Mouse (Mus musculus) megakaryocyte, embryonic 14.5 days (primary cell): ENCODE results near the gene Gm7534.

Experiments
- FLI1 ChIP-seq: IDR thresholded peaks from 2 replicates; pipeline ENCODE4 v1.6.1; 2012; ENCODE audit warnings: low read length, inconsistent platforms, mixed read lengths
- GATA1 ChIP-seq: IDR thresholded peaks from 3 replicates; pipeline ENCODE4 v1.6.1; 2012; ENCODE audit warnings: mixed read lengths, low read length, inconsistent platforms, borderline replicate concordance

DNA sequence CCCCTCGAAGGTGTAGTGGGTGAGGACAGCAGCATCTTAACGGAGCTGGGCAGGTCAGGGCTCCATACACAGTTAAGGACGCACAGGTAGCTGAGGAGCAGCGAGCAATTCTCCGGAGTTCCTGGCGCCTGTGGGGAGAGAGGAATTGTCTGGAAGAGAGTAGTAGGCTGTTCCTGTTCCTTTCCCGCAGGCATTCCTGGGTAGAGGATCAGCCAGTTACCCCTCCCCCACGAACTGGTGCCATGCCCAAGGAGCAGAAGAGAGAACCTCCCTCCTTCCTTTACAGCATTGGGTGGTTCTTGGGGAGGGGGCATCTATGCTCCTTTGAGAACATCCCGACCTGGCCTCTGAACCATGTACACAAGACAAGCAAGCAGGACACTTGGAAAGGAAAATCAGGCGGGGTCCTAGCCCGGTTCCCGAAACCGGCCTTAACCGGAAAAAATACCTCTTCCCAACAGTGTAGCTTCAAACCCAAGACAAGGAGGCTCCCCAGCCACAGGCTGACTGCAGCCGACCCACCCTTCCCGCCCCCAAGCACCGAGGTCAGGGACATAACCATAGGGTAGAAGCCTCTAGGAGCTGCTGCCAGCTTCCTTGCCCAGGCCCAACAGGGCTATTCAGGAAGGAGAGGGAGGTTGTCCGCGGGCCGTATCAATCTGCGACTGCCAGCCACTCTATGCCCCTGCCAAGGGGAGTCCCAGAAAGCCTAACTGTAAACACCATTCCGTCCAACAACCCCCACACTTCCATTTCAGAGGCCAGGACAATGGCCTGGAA lies 49.5 kb upstream of the Gm7534 start:
- TF ChIP-seq GATA1 = no peak
- no peak for TF ChIP-seq FLI1
